Mouse (Mus musculus): ENCODE data around the gene Hipk4.

The Hipk4 gene

DNA sequence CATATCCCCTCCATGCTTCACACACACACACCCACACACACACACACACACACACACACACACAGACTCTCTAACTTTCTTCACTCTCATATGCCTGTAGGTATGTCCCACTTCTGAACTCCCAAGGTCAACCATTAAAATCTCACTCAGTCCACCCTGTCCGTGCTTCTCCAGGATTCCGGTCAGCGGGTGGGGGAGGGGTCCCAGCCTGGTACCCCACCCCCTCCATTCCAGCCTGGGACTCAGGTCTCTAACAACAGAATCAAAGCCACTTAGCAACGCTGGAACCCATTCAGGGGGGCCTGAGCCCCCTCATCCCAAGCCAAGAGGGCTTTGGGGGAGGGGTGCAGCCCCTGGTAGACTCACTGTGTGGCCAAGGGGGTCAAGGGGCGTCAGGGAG, at the start of gene Hipk4:
Gene Hipk4, plus strand, starts transcription at position 301 of the 400 bp plus-strand sequence.
- DNase-seq (ENCODE audit: low read depth), result no peak

- no peak for DNase-seq (ENCODE audit: low read depth)
These were observed 49.1 kb upstream of the Hipk4 start for GRCm38 (mm10) chr7:27473835-27474489.

- DNase-seq (ENCODE audit: low read depth), result peak; percentile 99
These were observed 48.5 kb upstream of the Hipk4 start for GRCm38 (mm10) chr7:27474490-27474954.

GRCm38 (mm10) chr7:27475596-27475995, 47.5 kb upstream of the Hipk4 start:
- no peak for DNase-seq (ENCODE audit: low read depth)

DNA sequence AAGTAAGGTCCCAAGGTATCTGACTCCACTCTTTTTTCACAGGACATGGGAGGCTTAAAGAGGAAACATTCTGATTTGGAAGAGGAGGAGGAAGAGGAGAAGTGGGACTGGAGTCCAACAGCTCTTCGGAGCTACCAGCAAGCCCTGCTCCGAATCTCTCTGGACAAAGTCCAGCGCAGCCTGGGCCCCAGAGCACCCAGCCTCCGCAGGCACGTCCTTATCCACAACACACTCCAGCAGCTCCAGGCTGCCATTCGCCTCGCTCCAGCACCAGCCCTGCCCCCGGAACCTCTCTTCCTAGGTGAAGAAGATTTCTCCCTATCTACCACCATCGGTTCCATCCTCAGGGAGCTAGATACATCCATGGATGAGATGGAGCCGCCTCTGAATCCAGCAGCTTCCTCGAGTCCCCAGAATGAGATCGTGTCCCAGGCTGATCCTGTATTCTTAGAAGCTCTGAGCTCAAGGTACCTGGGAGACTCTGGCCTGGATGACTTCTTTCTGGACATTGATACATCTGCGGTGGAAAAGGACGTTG, 46.9 kb upstream of the Hipk4 start:
- no peak for DNase-seq (ENCODE audit: low read depth)

DNA sequence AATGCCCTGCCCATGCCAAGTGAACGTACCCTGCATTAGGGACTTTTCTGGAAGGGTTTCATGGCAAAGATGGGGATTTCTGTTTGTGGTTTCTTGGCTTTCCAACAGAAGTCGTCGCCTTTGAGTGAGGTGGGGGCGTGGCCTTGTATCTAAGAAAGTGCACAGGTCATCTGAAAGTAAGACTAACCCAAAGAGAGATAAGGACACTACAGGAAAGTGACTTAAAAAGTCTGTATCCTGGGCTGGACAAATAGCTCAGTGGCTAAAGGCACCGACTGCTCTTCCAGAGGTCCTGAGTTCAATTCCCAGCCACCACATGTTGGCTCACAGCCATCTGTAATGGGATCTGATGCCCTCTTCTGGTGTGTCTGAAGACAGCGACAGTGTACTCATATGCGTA, 44.5 kb upstream of the Hipk4 start:
- no peak for DNase-seq (ENCODE audit: low read depth)

- DNase-seq (ENCODE audit: low read depth), result no peak
These were observed 43.3 kb upstream of the Hipk4 start for GRCm38 (mm10) chr7:27479750-27480149.

GRCm38 (mm10) chr7:27480506-27480905, 42.6 kb upstream of the Hipk4 start:
- no peak for DNase-seq (ENCODE audit: low read depth)

DNA sequence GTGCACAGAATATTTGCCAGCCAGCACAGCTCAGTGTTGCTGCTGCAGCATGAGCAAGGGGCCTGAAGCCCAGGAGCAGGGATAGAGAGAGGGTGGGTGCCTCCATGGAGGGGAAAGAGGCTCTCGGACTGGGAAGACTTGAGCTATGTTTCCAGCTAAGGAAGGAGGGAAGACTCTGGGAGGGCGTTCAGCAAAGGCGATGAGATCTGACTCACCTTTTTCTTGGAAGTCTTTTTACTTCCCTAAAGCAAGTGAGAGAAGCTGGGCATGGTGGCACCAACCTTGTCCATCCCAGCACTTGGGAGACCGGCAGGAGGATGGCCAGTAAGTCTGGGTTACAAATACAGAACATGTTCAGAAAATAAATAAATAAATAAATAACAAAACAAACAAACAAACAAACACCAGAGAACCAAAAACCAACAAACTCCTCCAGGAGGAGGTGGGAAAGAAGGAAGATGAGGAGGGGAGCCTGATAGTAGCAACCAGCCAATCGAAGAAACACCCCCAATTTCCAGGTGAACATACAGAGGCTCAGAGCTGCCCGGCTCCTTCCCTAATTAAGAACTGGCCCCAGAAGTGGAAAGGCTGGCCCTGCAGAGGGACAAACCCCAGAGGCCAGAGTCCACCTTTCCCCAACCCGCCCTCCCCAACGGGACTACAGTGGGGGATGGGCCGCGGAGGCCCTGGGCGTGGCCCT, 42.0 kb upstream of the Hipk4 start:
- no peak for DNase-seq (ENCODE audit: low read depth)

- DNase-seq (ENCODE audit: low read depth), result peak; percentile 77
These were observed 41.5 kb upstream of the Hipk4 start for GRCm38 (mm10) chr7:27481627-27481969.

DNA sequence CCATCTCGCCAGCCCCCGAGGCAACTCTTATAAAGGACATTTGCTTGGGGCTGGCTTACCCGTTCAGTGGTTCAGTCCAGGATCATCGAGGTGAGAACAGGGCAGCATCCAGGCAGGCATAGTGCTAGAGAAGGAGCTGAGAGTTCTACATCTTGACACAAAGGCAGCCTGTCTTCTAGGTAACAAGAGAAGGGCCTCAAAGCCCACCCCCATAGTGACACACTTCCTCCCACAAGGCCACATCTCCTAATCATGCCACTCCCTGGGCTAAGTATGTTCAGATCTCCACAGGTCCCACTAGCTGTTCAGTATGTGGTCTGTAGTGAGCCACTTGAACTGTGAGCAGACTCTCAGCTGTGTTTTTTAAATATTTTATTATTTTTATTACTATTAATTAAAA, 39.2 kb upstream of the Hipk4 start:
- DNase-seq (ENCODE audit: low read depth), result no peak

GRCm38 (mm10) chr7:27486102-27486769, 36.8 kb upstream of the Hipk4 start:
- DNase-seq (ENCODE audit: low read depth), result no peak

DNA sequence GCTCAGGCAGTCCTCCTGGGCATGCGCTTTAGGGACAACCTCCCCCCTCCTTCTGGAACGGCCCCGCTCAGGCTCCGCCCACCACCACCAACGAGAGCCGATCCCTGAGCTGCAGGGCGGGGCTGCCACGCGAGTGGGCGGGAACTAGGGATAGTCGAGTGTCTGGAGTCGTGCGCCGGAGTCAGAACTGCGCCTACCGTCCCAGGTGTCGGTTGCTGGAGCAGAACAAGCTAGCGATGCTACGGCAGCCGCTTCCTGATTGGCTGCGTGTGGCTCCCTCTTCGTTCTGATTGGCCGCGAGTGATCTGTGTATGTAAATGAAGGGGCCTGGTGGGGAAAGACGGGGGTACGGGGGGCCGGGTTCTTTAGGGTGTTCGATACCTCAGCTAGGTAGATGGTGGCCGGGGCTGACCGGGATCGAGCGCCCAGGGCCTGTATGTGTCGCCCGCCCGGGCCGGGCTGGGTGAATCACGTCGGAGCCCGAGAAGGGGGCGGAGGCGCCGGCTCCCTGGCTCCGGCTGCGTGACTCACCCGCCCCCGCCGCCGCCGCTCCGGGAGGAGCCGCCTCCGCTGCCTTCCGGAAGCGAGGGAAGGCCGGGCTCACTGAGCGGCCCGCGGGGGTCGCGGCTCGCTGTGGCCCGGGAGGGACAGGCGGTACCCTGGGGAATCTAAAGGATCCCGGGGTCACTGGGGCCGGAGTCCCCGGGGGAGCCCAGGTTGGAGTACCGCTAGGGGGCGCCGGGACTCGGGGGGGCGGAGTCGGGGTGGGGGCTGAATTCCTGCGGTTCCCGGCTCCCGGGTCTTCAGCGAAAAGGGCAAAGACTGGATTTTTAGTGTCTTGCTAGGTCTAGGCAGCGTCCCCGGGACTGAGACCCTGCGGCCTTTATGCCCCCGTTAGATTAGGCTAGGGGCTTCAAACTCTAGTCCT, 36.0 kb upstream of the Hipk4 start, which contains the start of gene Sertad1:
Gene Sertad1, plus strand, starts transcription at position 141 of the 928 bp plus-strand sequence.
- DNase-seq (ENCODE audit: low read depth), result peak; percentile 99

DNA sequence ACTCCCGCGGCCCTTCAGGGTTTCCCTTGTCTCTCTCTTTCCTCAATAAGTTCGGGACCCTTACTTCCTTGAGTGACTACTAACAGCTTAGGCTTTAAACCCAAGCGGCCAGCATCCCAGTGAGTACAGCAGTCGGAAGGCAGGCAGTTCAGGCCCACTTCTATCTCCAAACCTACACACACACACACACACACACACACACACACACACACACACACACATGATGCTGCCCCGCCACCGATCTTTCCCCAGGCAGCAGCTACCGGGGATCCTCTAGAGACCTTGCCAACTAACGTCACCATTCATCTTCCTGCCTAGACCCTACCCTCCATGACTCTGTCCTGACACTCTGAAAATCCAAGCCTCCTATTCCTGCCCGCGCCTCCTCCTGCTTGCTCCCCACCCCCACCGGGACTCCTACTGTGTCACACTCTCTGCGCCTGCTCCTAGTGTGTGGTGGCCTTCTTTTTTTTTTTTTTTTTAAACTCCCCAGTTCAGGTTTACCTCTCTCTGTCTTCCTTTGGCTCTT, 35.3 kb upstream of the Hipk4 start:
- DNase-seq (ENCODE audit: low read depth), result no peak

GRCm38 (mm10) chr7:27489270-27489869, 33.7 kb upstream of the Hipk4 start:
- DNase-seq (ENCODE audit: low read depth), result no peak

DNA sequence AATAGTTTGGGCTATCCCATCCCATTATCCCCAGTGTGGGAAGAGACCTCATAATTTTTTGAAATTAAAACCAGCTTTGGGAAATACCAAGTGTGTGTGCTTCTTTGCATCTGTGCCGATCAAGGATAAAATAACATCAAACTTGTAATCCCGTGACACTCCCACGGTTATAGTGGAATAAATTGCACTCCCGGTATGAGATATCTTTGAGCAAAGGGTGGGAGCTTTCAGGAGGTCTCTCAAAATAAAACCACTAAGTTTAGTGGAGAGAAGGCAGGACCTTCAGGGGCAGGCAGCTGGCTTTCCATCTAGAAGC, 32.9 kb upstream of the Hipk4 start:
- no peak for DNase-seq (ENCODE audit: low read depth)

- DNase-seq (ENCODE audit: low read depth), result peak; percentile 89
These were observed 32.3 kb upstream of the Hipk4 start for GRCm38 (mm10) chr7:27490543-27491329.

DNA sequence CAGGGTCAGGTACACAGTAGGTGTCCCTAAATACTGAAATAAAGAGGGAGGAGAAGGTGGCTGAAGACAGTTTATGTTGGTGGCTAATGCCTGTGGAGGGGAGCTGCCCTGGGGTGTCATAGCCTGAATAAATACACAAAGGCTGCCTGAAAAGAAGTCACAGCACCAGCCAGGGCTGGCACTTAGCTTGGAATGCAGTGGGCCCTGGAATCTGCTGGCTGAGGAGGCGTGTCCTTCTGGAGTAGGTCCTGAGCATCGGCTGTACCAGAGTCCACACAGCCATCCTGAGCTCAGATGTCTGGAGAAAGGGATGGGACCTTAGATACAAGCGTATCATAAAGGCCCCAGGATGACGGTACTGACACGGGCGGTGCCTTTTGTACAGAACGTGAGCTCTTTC, 31.2 kb upstream of the Hipk4 start:
- DNase-seq (ENCODE audit: low read depth), result no peak

DNA sequence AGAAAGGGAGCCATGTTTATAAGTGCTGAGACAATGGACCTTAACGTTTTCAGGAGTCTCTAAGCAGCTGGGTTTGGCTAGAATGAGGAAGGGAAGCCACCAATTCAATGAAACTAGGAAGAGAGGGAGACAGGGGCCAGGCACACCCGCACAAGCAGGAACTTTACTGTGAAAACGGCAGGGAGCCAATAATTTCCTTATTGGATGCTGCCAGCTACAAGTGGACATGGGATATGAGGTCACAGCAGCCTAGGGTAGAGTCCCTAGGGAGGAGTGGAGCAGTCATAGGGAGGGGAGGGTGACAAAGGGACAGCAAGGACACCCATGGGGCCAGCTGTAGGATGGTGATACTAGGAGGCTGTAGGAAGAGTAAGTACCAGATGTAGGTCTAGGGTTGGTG, 30.0 kb upstream of the Hipk4 start:
- DNase-seq (ENCODE audit: low read depth), result no peak

GRCm38 (mm10) chr7:27493450-27493849, 29.6 kb upstream of the Hipk4 start:
- DNase-seq (ENCODE audit: low read depth), result no peak

All from c-Kit-positive CD71-positive TER-119-negative erythroid progenitor cells, embryonic 14.5 days (primary cell).